In genomic region chr12:24706764-24707479, GRCm38 (mm10) we compare ENCODE assay signal across 8 mouse cellular contexts. TPM values are rescaled to one million over a fixed set of nuclear protein-coding genes. Genes with fewer than 3 reads are reported as not detected.
DNase-seq lines count a peak whose midpoint lies in the region; ATAC-seq and TF ChIP-seq lines count a peak whose summit lies in the region.

No protein-coding gene starts in this region.

- intact Hi-C loops in left cerebral cortex, postnatal 4 days (cut with DNase I) = no loop called here
- intact Hi-C loops in left cerebral cortex, postnatal 14 days (cut with DNase I) = no loop called here

- no peaks in the 10 kb centered on the region for H3K36me3 ChIP-seq in hindbrain, embryonic 12.5 days

- 0 out of 2 replicates have a peak, but pooled peaks cover 4% of the 10 kb centered on the region for H3K27me3 ChIP-seq in hindbrain, embryonic 12.5 days

- DNase-seq in left cerebral cortex, postnatal 4 days = peak; percentile 61
- DNase-seq in left cerebral cortex, postnatal 14 days (ENCODE audit: low spot score in 2 of 2) = no peak
- peak; percentile 94 for DNase-seq in liver
- DNase-seq in retina, embryonic 14.5 days (ENCODE audit: low spot score) = peak; percentile 62
- DNase-seq in layer of hippocampus, adult 9-11 months = no peak
- DNase-seq in layer of hippocampus, adult 2 months (ENCODE audit: low spot score in 2 of 2) = no peak

- H3K27ac ChIP-seq in hindbrain, embryonic 12.5 days = no peak overlapping the region
- no peak overlapping the region for H3K27ac ChIP-seq in layer of hippocampus, adult 2 months

- WGBS in hindbrain, embryonic 12.5 days = under 1% methylated on average over 27 of the region's 27 CpGs

- peak overlapping the region; percentile 81 for H3K4me2 ChIP-seq in hindbrain, embryonic 12.5 days (replicated peaks)

- peak; percentile 50 for ATAC-seq in common myeloid progenitor, adult 5-6 weeks (replicated peaks; ENCODE audit: low read depth, poor library complexity, severe bottlenecking)
- ATAC-seq in hindbrain, embryonic 12.5 days (ENCODE audit: low FRiP score) = no peak

- H3K4me3 ChIP-seq in hindbrain, embryonic 12.5 days = peak overlapping the region; percentile 87
- H3K4me3 ChIP-seq in layer of hippocampus, adult 2 months = no peak overlapping the region

- TF ChIP-seq CTCF in layer of hippocampus, adult 2 months (conservative IDR thresholded peaks at IDR 0.05) = no peak

- H3K4me1 ChIP-seq in hindbrain, embryonic 12.5 days = peaks cover 25% of the 10 kb centered on the region

- H3K9ac ChIP-seq in hindbrain, embryonic 12.5 days = peak overlapping the region; percentile 79; the same call in 1 of the 2 replicates

- no peaks in the 10 kb centered on the region for H3K9me3 ChIP-seq in hindbrain, embryonic 12.5 days (replicated peaks)

RNA-seq across cellular contexts. Expression of gene Rrm2, which starts 1.1 kb away (rescaled TPM):
- 10 to 100 TPM; 26.0 to 29.3 TPM for total RNA-seq in left cerebral cortex, postnatal 4 days (2021)
- total RNA-seq in left cerebral cortex, postnatal 14 days (2021) = 1 to 10 TPM; 4.9 to 5.2 TPM
- total RNA-seq in common myeloid progenitor, adult 5-6 weeks (2017) = 90.3 and 94.5 TPM in 2 replicates
- 203 and 212 TPM in 2 replicates for polyA plus RNA-seq in hindbrain, embryonic 12.5 days (2016; fragmentation: Nextera tagmentation; extraction: Ambion mirVana)
- 1 to 10 TPM; 2.0 to 2.2 TPM for total RNA-seq in layer of hippocampus, adult 2 months (2021)

RNA-seq across cellular contexts. Expression of gene Cys1, which starts 25.3 kb away (rescaled TPM):
- 1 to 10 TPM; 8.4 to 8.5 TPM for total RNA-seq in left cerebral cortex, postnatal 4 days (2021)
- total RNA-seq in left cerebral cortex, postnatal 14 days (2021) = 1 to 10 TPM; 9.9 to 10.0 TPM
- total RNA-seq in common myeloid progenitor, adult 5-6 weeks (2017) = 0.41 TPM in 1 of 2 replicates, not detected in the other
- 1.2 and 1.6 TPM in 2 replicates for polyA plus RNA-seq in hindbrain, embryonic 12.5 days (2016; fragmentation: Nextera tagmentation; extraction: Ambion mirVana)
- total RNA-seq in layer of hippocampus, adult 2 months (2021) = 10 to 100 TPM; 22.8 to 28.6 TPM

RNA-seq across cellular contexts. Expression of gene Klf11, which starts 55.8 kb away (rescaled TPM):
- total RNA-seq in left cerebral cortex, postnatal 4 days (2021) = 10 to 100 TPM; 23.4 to 24.8 TPM
- total RNA-seq in left cerebral cortex, postnatal 14 days (2021) = 1 to 10 TPM; 5.3 to 6.7 TPM
- total RNA-seq in common myeloid progenitor, adult 5-6 weeks (2017) = 13.3 and 24.8 TPM in 2 replicates
- polyA plus RNA-seq in hindbrain, embryonic 12.5 days (2016; fragmentation: Nextera tagmentation; extraction: Ambion mirVana) = 17.0 and 18.0 TPM in 2 replicates
- total RNA-seq in layer of hippocampus, adult 2 months (2021) = 1 to 10 TPM; 3.9 to 4.4 TPM

Comparison
In these comparisons a context has a peak if more than half of its experiments do, and no peak if none do; other contexts are left out.
1. DNase-seq: peak in left cerebral cortex, postnatal 4 days (single experiment), liver (single experiment) and retina, embryonic 14.5 days (single experiment); none in left cerebral cortex, postnatal 14 days (0 of 2), layer of hippocampus, adult 9-11 months (single experiment) and layer of hippocampus, adult 2 months (0 of 2).
2. RNA of gene Rrm2, which starts 1.1 kb away (total RNA-seq): 90.3 to 94.5 TPM in common myeloid progenitor, adult 5-6 weeks and 26.0 to 29.3 TPM in left cerebral cortex, postnatal 4 days; 4.9 to 5.2 TPM in left cerebral cortex, postnatal 14 days and 2.0 to 2.2 TPM in layer of hippocampus, adult 2 months; every median in the first group is over 4 times any median in the second.